Mouse (Mus musculus): ENCODE results near the gene Thumpd3. TPM values are rescaled to one million over a fixed set of nuclear protein-coding genes. Genes with fewer than 3 reads are reported as not detected.

Thumpd3 gene
- total RNA-seq, 1 experiment = 63.6 TPM

DNA sequence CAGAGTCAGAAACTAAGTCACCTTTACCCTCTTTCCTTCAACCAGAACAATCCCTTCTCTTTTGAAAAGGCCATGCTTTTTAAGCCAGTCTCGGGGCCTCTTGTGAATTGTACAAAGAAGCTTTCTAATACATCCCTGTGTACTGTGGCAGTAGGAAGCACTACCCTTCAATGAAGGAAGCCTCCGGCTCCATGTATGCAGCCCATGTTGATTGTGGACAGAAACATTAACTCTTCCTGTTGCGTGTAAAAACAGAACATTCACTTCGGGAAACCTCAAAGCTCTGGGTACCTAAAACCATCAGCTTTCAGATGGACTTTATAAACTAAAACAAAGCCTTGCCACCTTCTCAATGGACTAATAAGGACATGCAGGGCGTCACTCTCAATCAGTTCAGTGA, 20.3 kb upstream of the Thumpd3 start:
- H3K27ac ChIP-seq (ENCODE audit: insufficient read depth, low read depth, low read length, poor library complexity, severe bottlenecking) = no peak overlapping the region
- TF ChIP-seq CHD2 (IDR thresholded peaks at IDR 0.05; ENCODE audit: low read depth, low read length) = no peak
- TF ChIP-seq HCFC1 (IDR thresholded peaks at IDR 0.05; ENCODE audit: borderline replicate concordance, insufficient read depth, low read length) = no peak
- no peak for TF ChIP-seq ZC3H11A (IDR thresholded peaks at IDR 0.05; ENCODE audit: borderline replicate concordance, low read depth, low read length)
- TF ChIP-seq ZNF384 (IDR thresholded peaks at IDR 0.05; ENCODE audit: low read depth, low read length) = no peak
- TF ChIP-seq MAFK (IDR thresholded peaks at IDR 0.05; ENCODE audit: insufficient read depth, low read depth, low read length) = no peak
- no peak overlapping the region for H3K9ac ChIP-seq (ENCODE audit: insufficient read depth, low read depth, low read length, poor library complexity, severe bottlenecking)
- H3K36me3 ChIP-seq (ENCODE audit: control insufficient read depth, insufficient read depth, low read length, poor library complexity, severe bottlenecking) = no peaks in the 10 kb centered on the region
- H3K9me3 ChIP-seq (ENCODE audit: control insufficient read depth, insufficient read depth, low read depth, low read length) = no peaks in the 10 kb centered on the region
- DNase-seq (ENCODE audit: low read depth, low spot score) = no peak
- H3K4me3 ChIP-seq (ENCODE audit: insufficient read depth in 1 of 2, low read depth in 1 of 2, low read length in 2 of 2, poor library complexity in 1 of 2, severe bottlenecking in 1 of 2) = no peak overlapping the region
- in situ Hi-C loops (cut with MboI; ENCODE audit: low sequenced_read_pairs in 2 of 2, unreplicated experiment in 2 of 2) = no loop called here
- no peaks in the 10 kb centered on the region for H3K4me1 ChIP-seq (ENCODE audit: control insufficient read depth in 2 of 2, insufficient read depth in 2 of 2, low read length in 2 of 2, poor library complexity in 1 of 2)

DNA sequence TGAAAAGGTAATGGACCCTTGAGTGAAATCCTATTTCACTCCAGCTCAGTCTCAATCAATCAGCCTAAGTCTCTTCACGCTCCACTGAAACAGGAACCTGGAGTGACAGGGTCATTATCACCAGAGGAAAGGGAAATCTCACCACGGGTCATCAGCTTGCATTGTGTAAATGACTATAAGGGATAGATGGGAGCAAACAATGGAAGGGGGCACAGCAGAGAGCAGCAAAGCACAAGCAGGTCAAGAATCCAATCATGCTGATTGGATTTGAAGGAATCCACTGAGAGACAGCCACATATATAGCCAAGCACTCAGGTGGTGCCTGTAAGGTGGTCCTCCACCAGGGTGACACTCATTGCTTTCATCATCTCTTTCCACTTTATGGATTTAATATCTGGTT, 18.6 kb upstream of the Thumpd3 start:
- in situ Hi-C loops (cut with MboI; ENCODE audit: low sequenced_read_pairs in 2 of 2, unreplicated experiment in 2 of 2) = no loop called here
- H3K27ac ChIP-seq (ENCODE audit: insufficient read depth, low read depth, low read length, poor library complexity, severe bottlenecking) = no peak overlapping the region
- no peak overlapping the region for H3K9ac ChIP-seq (ENCODE audit: insufficient read depth, low read depth, low read length, poor library complexity, severe bottlenecking)
- no peak for DNase-seq (ENCODE audit: low read depth, low spot score)
- TF ChIP-seq ZC3H11A (IDR thresholded peaks at IDR 0.05; ENCODE audit: borderline replicate concordance, low read depth, low read length) = no peak
- TF ChIP-seq HCFC1 (IDR thresholded peaks at IDR 0.05; ENCODE audit: borderline replicate concordance, insufficient read depth, low read length) = no peak
- TF ChIP-seq ZNF384 (IDR thresholded peaks at IDR 0.05; ENCODE audit: low read depth, low read length) = no peak
- no peak for TF ChIP-seq MAFK (IDR thresholded peaks at IDR 0.05; ENCODE audit: insufficient read depth, low read depth, low read length)
- no peak for TF ChIP-seq CHD2 (IDR thresholded peaks at IDR 0.05; ENCODE audit: low read depth, low read length)
- no peaks in the 10 kb centered on the region for H3K4me1 ChIP-seq (ENCODE audit: control insufficient read depth in 2 of 2, insufficient read depth in 2 of 2, low read length in 2 of 2, poor library complexity in 1 of 2)
- no peak overlapping the region for H3K4me3 ChIP-seq (ENCODE audit: insufficient read depth in 1 of 2, low read depth in 1 of 2, low read length in 2 of 2, poor library complexity in 1 of 2, severe bottlenecking in 1 of 2)
- no peaks in the 10 kb centered on the region for H3K9me3 ChIP-seq (ENCODE audit: control insufficient read depth, insufficient read depth, low read depth, low read length)
- H3K36me3 ChIP-seq (ENCODE audit: control insufficient read depth, insufficient read depth, low read length, poor library complexity, severe bottlenecking) = no peaks in the 10 kb centered on the region

DNA sequence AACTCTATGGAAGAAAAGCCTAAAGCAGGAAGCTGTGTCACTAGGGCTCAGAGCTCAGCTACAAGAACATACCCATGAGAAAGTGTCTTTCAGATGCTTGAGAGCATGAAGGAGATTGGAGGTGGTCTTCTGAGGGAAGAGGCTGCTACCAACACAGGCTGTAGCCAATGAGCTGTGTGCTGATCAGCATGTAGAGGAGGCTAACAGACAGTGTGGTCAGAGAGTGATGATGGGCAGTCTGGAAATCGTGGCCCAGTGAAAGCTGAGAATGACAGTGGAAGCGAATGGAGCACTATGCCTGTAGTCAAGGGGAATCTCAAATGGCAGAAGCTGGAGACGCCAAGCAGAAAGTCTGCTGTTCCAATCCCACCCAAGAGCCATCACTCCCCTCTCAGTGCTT, 17.0 kb upstream of the Thumpd3 start:
- DNase-seq (ENCODE audit: low read depth, low spot score) = no peak
- no peaks in the 10 kb centered on the region for H3K4me1 ChIP-seq (ENCODE audit: control insufficient read depth in 2 of 2, insufficient read depth in 2 of 2, low read length in 2 of 2, poor library complexity in 1 of 2)
- TF ChIP-seq ZNF384 (IDR thresholded peaks at IDR 0.05; ENCODE audit: low read depth, low read length) (no peak), HCFC1 (IDR thresholded peaks at IDR 0.05; ENCODE audit: borderline replicate concordance, insufficient read depth, low read length) (no peak), ZC3H11A (IDR thresholded peaks at IDR 0.05; ENCODE audit: borderline replicate concordance, low read depth, low read length) (no peak), MAFK (IDR thresholded peaks at IDR 0.05; ENCODE audit: insufficient read depth, low read depth, low read length) (no peak), CHD2 (IDR thresholded peaks at IDR 0.05; ENCODE audit: low read depth, low read length) (no peak)
- in situ Hi-C loops (cut with MboI; ENCODE audit: low sequenced_read_pairs in 2 of 2, unreplicated experiment in 2 of 2) = no loop called here
- H3K4me3 ChIP-seq (ENCODE audit: insufficient read depth in 1 of 2, low read depth in 1 of 2, low read length in 2 of 2, poor library complexity in 1 of 2, severe bottlenecking in 1 of 2) = no peak overlapping the region
- H3K27ac ChIP-seq (ENCODE audit: insufficient read depth, low read depth, low read length, poor library complexity, severe bottlenecking) = no peak overlapping the region
- no peaks in the 10 kb centered on the region for H3K9me3 ChIP-seq (ENCODE audit: control insufficient read depth, insufficient read depth, low read depth, low read length)
- no peak overlapping the region for H3K9ac ChIP-seq (ENCODE audit: insufficient read depth, low read depth, low read length, poor library complexity, severe bottlenecking)
- H3K36me3 ChIP-seq (ENCODE audit: control insufficient read depth, insufficient read depth, low read length, poor library complexity, severe bottlenecking) = no peaks in the 10 kb centered on the region

DNA sequence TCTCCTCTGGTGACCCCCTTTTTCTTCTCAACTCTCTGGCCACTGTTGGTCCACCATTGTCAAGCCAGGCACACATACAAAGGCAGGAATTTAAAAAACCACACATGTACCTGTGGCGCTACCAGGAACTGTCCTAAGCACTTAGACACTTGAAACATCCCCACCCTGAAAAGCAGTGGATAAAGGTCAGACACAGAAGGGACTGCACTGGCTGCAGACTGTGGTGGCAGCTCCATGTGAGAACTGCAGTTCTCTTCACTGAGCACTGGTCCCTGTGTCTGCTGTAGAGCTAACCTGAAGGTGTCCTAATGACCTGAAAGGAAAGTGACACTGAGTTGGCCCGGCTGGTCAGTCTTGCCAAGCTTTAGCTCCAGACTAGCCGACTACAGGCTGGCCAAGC, 15.5 kb upstream of the Thumpd3 start:
- in situ Hi-C loops (cut with MboI; ENCODE audit: low sequenced_read_pairs in 2 of 2, unreplicated experiment in 2 of 2) = no loop called here
- TF ChIP-seq MAFK (IDR thresholded peaks at IDR 0.05; ENCODE audit: insufficient read depth, low read depth, low read length) (no peak), HCFC1 (IDR thresholded peaks at IDR 0.05; ENCODE audit: borderline replicate concordance, insufficient read depth, low read length) (no peak), ZNF384 (IDR thresholded peaks at IDR 0.05; ENCODE audit: low read depth, low read length) (no peak), ZC3H11A (IDR thresholded peaks at IDR 0.05; ENCODE audit: borderline replicate concordance, low read depth, low read length) (no peak), CHD2 (IDR thresholded peaks at IDR 0.05; ENCODE audit: low read depth, low read length) (no peak)
- H3K9ac ChIP-seq (ENCODE audit: insufficient read depth, low read depth, low read length, poor library complexity, severe bottlenecking) = no peak overlapping the region
- DNase-seq (ENCODE audit: low read depth, low spot score) = no peak
- no peaks in the 10 kb centered on the region for H3K36me3 ChIP-seq (ENCODE audit: control insufficient read depth, insufficient read depth, low read length, poor library complexity, severe bottlenecking)
- H3K9me3 ChIP-seq (ENCODE audit: control insufficient read depth, insufficient read depth, low read depth, low read length) = no peaks in the 10 kb centered on the region
- no peaks in the 10 kb centered on the region for H3K4me1 ChIP-seq (ENCODE audit: control insufficient read depth in 2 of 2, insufficient read depth in 2 of 2, low read length in 2 of 2, poor library complexity in 1 of 2)
- H3K27ac ChIP-seq (ENCODE audit: insufficient read depth, low read depth, low read length, poor library complexity, severe bottlenecking) = no peak overlapping the region
- H3K4me3 ChIP-seq (ENCODE audit: insufficient read depth in 1 of 2, low read depth in 1 of 2, low read length in 2 of 2, poor library complexity in 1 of 2, severe bottlenecking in 1 of 2) = no peak overlapping the region
